Mouse (Mus musculus): ENCODE data around the gene 9930022D16Rik. TPM values are rescaled to one million over a fixed set of nuclear protein-coding genes. Genes with fewer than 3 reads are reported as not detected.

The 9930022D16Rik gene
- polyA plus RNA-seq, 1 experiment from 2014 or later: not detected

DNA sequence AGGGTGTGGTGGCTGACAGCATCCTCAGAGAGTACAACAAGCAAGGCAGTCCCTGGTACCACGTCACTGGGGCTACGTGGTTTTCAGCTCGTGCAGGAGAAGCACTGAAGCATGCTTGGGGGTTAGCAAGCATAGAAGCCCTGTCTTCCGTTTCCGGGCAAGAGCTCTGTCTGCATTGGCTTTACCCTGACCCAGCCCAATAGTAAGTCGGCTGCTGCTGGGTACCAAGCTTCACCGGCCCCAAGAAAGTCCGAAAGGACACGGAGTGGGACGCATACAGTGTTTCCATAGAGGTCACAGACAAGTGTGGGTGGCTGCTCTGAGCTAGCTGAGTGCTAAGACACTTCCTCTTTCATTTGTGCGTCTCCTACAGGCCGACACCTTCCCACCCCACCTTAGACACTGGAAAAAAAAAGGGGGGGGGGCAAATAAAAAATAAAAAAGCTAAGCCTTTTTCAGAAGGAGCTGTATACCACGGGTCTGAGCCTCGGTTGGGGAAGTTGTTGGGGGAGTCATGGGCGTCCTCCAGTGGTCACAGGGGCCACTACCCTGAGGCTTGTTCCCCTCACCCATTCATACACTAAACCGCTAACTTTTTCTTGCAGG, 6.3 kb downstream of the 9930022D16Rik start:
- H3K27ac ChIP-seq: no peak overlapping the region
- peaks cover 7% of the 10 kb centered on the region for H3K4me1 ChIP-seq
- H3K4me3 ChIP-seq: no peak overlapping the region
- no peaks in the 10 kb centered on the region for H3K27me3 ChIP-seq (ENCODE audit: insufficient read depth, poor library complexity, severe bottlenecking)
- no peaks in the 10 kb centered on the region for H3K36me3 ChIP-seq
- no peaks in the 10 kb centered on the region for H3K9me3 ChIP-seq
- 47% methylated on average over 16 of the region's 16 CpGs for WGBS
- no peak for DNase-seq (ENCODE audit: low spot score)

DNA sequence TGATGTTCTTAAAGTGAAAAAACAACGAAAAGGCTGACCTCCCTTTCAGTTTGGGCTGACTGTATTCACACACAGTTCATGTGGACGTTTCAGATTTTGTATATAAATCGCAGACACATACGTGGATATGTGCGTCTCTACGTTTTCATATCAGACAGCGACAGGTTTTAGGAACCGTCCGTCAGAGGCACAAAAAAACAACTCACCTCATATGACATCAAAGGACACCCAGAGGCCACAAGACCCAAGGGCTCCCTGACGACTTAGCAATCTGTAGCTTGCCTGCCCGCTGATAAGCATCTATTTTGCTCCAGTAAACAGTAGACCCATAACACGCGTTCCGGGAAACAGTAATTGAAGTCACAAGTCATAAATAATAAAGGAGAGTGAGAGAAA, 6.8 kb downstream of the 9930022D16Rik start:
- Histone ChIP-seq H3K36me3 (no peaks in the 10 kb centered on the region), H3K4me1 (peaks cover 10% of the 10 kb centered on the region), H3K4me3 (no peak overlapping the region), H3K27ac (no peak overlapping the region), H3K27me3 (ENCODE audit: insufficient read depth, poor library complexity, severe bottlenecking) (no peaks in the 10 kb centered on the region), H3K9me3 (no peaks in the 10 kb centered on the region)
- WGBS: 80% methylated on average over 14 of the region's 14 CpGs
- DNase-seq (ENCODE audit: low spot score): no peak

DNA sequence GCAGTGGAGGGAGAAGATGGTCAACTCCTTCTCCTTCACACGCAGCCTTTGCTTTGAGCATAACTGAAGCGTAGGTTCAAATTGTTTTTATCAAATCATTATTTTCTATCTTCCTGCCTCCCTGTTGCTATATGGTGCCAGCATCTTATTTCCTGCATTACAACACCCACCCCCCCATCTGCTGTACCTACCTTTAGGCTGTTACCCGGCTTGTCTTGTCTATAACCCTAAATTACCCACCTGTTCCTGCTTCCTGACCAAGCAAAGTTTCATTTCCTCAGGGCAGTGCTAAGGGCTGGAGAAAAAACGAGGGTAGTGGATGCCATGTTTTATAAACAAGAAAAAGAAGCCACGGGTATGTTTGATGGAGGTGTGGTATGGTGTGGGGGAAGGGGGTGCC, 7.5 kb downstream of the 9930022D16Rik start:
- H3K27me3 ChIP-seq (ENCODE audit: insufficient read depth, poor library complexity, severe bottlenecking): no peaks in the 10 kb centered on the region
- WGBS: 79% methylated on average over 5 of the region's 5 CpGs
- H3K4me1 ChIP-seq: peaks cover 10% of the 10 kb centered on the region
- H3K9me3 ChIP-seq: no peaks in the 10 kb centered on the region
- H3K4me3 ChIP-seq: no peak overlapping the region
- no peak for DNase-seq (ENCODE audit: low spot score)
- no peak overlapping the region for H3K27ac ChIP-seq
- no peaks in the 10 kb centered on the region for H3K36me3 ChIP-seq

DNA sequence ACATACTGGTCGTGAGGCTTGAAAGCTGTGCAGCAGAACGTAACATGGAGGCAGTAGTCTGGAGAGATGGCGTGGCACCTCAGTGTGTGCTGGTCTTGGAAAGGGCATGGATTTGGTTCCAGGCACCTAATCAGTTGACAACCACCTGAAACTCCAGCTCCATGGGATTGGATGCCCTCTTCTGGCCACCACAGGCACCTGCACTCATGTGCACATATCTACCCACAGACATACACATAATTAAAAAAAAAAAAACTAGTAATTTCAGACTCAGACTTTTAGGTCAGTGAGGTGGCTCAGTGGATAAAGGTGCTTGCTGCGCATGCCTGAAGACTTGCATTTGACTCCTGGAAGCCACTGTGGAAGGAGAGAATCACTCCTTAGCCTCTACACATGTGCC, 8.5 kb downstream of the 9930022D16Rik start:
- WGBS: 98% methylated on average over 4 of the region's 4 CpGs
- H3K9me3 ChIP-seq: no peaks in the 10 kb centered on the region
- no peak overlapping the region for H3K4me3 ChIP-seq
- no peak overlapping the region for H3K27ac ChIP-seq
- DNase-seq (ENCODE audit: low spot score): no peak
- H3K4me1 ChIP-seq: peaks cover 18% of the 10 kb centered on the region
- no peaks in the 10 kb centered on the region for H3K27me3 ChIP-seq (ENCODE audit: insufficient read depth, poor library complexity, severe bottlenecking)
- no peaks in the 10 kb centered on the region for H3K36me3 ChIP-seq

DNA sequence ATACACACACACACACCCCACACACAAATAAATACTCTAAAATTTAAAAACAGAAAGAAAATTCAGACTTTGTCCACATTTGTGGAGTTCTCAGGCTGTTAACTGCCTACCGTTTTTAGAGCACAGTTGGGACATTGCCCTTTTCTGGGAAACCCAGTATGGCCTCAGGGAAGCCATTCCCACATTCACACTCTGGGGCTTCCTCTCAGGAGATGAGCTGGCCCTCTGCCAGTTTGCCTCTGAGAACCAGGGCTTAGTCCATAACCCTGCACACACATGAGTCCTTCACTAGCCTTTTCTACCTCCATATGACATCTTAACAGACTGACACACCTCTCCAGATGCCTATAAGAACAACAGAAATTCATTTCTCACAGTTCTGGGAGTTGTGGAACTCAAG, 9.6 kb downstream of the 9930022D16Rik start:
- Histone ChIP-seq H3K9me3 (no peaks in the 10 kb centered on the region), H3K27ac (no peak overlapping the region), H3K4me3 (no peak overlapping the region), H3K36me3 (0 out of 2 replicates have a peak, but pooled peaks cover under 1% of the 10 kb centered on the region), H3K4me1 (peaks cover 18% of the 10 kb centered on the region), H3K27me3 (ENCODE audit: insufficient read depth, poor library complexity, severe bottlenecking) (no peaks in the 10 kb centered on the region)
- DNase-seq (ENCODE audit: low spot score): no peak
- 72% methylated on average over 1 of the region's 1 CpGs for WGBS

DNA sequence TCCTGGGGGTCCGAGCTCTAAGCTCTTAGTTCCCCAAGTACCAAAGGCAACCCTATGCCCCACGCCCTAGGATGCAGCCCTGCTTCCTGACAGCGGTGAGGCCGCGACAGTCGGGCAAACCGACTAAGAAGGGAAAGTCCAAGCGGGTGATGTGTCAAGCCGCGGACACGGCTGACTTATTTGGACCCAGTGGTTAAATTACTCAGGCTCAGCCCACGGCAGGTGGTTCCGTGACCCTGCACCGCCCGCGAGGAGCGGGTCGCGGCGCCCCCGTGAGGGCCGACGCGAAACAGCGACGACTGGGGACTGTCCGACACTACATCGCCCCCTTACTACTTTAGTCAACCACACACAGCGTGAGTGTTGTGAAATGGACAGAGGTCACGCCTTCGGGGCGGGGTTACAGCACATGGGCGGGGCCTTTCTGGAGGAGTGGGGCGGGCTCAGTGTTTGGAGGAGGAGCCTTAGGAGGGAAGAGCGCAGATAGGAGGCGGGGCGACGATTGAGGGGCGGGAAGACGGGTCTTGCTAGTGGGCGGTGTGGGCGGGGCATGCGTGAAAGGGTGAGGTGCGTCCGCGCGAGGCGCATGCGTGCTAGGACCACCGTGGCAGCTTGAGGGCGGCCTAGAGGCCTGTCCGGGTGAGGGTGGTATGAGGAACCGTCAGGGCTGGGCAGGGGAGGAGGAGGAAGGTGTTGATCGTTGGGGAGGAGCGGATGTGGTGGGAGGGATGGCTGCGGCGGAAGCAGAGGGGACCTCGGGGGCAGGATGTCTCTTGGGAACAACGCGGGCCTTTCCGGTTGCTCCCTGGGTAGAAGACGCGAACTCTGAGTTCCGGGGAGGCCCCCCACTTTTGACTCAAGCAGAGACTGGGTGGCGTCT, 11.9 kb downstream of the 9930022D16Rik start, which contains the start of gene Amz2:
TSS of gene Amz2 (plus strand) at position 555 of the 880 bp plus-strand sequence.
- under 1% methylated on average over 65 of the region's 65 CpGs for WGBS
- peak; percentile 100 for DNase-seq (ENCODE audit: low spot score)
- peaks cover 24% of the 10 kb centered on the region for H3K36me3 ChIP-seq

DNA sequence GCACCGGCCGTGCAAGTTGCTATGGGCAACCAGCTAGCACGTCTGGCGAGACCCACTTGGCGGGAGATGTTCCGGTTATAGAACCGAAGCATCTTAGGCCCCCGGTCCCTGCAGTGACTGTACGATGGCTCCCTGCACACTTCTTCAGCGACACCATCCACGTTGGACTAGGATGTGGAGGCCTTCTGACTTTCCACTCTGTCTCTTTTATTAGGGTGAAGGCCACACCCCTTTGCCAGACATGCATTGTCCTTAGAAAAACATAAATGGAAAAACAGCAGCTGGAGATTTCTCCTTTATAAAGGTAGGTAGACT, 12.5 kb downstream of the 9930022D16Rik start:
- no peak for DNase-seq (ENCODE audit: low spot score)
- WGBS: under 1% methylated on average over 11 of the region's 11 CpGs

More for the DNA sequence above, 11.9 kb downstream of the 9930022D16Rik start, which contains the start of gene Amz2:
- Histone ChIP-seq H3K9me3 (no peaks in the 10 kb centered on the region), H3K27me3 (ENCODE audit: insufficient read depth, poor library complexity, severe bottlenecking) (no peaks in the 10 kb centered on the region), H3K4me3 (peak within 1 kb of the TSS; percentile 73), H3K27ac (peak within 1 kb of the TSS; percentile 92), H3K4me1 (peaks cover 13% of the 10 kb centered on the region)

DNA sequence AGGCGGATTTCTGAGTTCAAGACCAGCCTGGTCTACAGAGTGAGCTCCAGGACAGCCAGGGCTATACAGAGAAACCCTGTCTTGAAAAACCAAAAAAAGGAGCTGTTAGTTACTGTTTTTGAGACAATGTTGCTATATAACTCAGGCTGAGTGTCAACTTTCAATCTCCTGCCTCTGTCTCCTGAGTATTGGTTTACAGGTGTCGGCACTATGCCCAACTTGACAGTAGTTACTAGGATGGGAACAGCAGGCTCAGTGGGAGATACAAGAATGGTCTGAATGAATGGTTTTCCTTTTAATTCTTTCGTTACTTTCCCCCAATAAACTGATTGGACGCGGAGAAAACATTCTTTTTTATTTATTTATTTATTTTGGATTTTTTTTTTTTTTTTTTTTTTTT, 13.6 kb downstream of the 9930022D16Rik start:
- peaks cover 34% of the 10 kb centered on the region for H3K36me3 ChIP-seq
- no peak overlapping the region for H3K27ac ChIP-seq
- WGBS: 90% methylated on average over 5 of the region's 5 CpGs
- no peak for DNase-seq (ENCODE audit: low spot score)
- H3K4me1 ChIP-seq: peaks cover 13% of the 10 kb centered on the region
- H3K27me3 ChIP-seq (ENCODE audit: insufficient read depth, poor library complexity, severe bottlenecking): no peaks in the 10 kb centered on the region
- no peak overlapping the region for H3K4me3 ChIP-seq
- H3K9me3 ChIP-seq: no peaks in the 10 kb centered on the region

More for the DNA sequence above, 12.5 kb downstream of the 9930022D16Rik start:
- no peaks in the 10 kb centered on the region for H3K9me3 ChIP-seq
- H3K4me1 ChIP-seq: peaks cover 13% of the 10 kb centered on the region
- peaks cover 29% of the 10 kb centered on the region for H3K36me3 ChIP-seq
- H3K27ac ChIP-seq: peak overlapping the region; percentile 92
- H3K4me3 ChIP-seq: peak overlapping the region; percentile 73
- H3K27me3 ChIP-seq (ENCODE audit: insufficient read depth, poor library complexity, severe bottlenecking): no peaks in the 10 kb centered on the region

DNA sequence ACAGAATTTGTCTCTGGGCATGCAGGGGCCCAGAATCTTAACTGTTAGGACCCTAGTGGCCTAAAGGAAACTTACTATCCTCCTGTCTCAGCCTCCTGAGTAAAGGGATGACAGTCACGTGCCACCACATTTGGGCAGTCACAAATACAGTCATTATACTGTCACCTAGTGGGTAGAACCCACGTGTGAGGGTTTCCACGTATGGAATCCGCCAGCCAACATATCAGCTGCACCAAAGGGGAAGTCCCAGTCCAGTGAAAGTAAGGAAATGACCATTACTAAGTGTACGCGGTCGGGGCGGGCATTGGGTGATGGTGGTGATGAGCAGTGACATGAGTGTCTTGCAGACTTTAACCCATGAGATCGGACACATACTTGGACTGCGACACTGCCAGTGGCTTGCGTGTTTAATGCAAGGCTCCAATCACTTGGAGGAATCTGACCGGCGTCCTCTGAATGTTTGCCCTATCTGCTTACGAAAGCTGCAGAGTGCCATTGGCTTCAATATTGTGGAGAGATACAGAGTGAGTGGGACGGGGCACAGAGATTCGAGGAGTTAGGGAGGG, 20.6 kb downstream of the 9930022D16Rik start:
- WGBS: 92% methylated on average over 16 of the region's 16 CpGs
- DNase-seq (ENCODE audit: low spot score): no peak
- Histone ChIP-seq H3K4me3 (no peak overlapping the region), H3K36me3 (peaks cover 66% of the 10 kb centered on the region), H3K27me3 (ENCODE audit: insufficient read depth, poor library complexity, severe bottlenecking) (no peaks in the 10 kb centered on the region), H3K9me3 (no peaks in the 10 kb centered on the region), H3K4me1 (peaks cover 8% of the 10 kb centered on the region), H3K27ac (no peak overlapping the region)

DNA sequence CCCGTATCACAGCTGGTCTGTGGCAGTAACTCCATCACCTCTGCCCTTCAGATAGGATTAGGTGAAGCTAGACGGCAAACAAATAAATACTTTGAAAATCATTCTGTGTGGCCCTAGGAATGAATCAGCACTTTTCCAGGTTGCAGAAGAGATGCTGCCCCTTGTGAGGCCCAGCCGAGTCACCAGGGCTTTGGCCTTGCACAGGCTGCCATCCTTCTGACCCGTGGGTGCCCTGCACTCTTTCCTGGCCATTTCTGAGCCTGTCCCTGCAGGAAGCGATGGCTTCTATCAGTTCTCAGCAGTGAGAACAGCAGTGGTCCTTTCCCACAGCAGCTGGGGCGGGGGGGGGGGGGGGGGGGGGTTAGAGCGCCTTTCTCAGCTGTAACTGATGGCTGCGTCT, 23.2 kb downstream of the 9930022D16Rik start:
- Histone ChIP-seq H3K27ac (no peak overlapping the region; the same call in 1 of the 2 replicates), H3K9me3 (no peaks in the 10 kb centered on the region), H3K36me3 (peaks cover 44% of the 10 kb centered on the region), H3K4me3 (no peak overlapping the region), H3K4me1 (peaks cover 16% of the 10 kb centered on the region), H3K27me3 (ENCODE audit: insufficient read depth, poor library complexity, severe bottlenecking) (no peaks in the 10 kb centered on the region)
- DNase-seq (ENCODE audit: low spot score): no peak
- WGBS: 56% methylated on average over 8 of the region's 8 CpGs

DNA sequence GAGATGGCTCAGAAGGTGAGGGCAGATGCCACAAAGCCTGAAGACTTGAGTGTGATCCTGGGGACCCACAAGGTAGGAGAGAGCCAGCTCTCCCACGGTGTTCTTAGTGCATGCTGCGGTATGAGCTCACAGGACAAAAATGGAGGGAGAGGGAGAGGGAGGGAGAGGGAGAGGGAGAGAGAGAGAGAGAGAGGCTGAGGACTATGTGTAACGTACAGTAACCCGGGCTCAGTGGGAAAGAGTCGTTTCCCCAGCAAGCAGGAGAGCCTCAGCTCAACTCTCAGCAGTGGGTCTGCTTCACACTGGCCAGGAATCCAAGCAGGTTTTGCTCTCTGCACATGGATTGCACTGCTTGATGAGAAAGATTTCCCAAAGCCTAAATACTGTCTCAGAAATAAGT, 25.5 kb downstream of the 9930022D16Rik start:
- Histone ChIP-seq H3K27ac (peak overlapping the region; percentile 87; the same call in 1 of the 2 replicates), H3K4me3 (peak overlapping the region; percentile 72), H3K27me3 (ENCODE audit: insufficient read depth, poor library complexity, severe bottlenecking) (no peaks in the 10 kb centered on the region), H3K4me1 (peaks cover 16% of the 10 kb centered on the region), H3K36me3 (peaks cover 33% of the 10 kb centered on the region), H3K9me3 (no peaks in the 10 kb centered on the region)
- DNase-seq (ENCODE audit: low spot score): no peak
- 16% methylated on average over 5 of the region's 5 CpGs for WGBS

DNA sequence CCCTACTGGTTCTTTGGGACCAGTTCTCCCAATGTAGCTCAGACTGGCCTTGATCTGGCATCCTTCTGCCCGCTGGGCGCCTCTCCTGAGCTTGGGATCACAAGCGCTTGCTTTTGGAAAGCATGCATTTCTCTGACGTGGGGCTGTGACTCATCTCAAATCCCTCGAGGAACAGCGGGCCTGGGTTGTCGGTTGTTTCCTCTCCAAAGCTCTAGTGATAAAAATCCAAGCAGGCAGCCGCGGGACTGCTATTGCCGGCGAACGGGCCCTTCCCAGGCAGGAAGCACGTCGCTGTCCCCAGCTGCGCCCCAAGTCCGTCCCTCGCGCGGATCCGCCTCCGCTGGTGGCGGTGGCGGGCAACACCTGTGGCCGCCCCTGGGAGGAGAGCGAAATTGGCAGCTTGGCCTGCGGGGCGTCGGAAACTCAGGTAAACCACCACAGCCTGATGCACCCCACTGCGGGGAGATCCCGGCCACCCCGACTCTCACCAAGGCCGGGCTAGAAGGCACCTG, 26.2 kb downstream of the 9930022D16Rik start:
- H3K4me3 ChIP-seq: peak overlapping the region; percentile 72
- DNase-seq (ENCODE audit: low spot score): peak; percentile 91
- WGBS: 1% methylated on average over 32 of the region's 32 CpGs
- H3K9me3 ChIP-seq: no peaks in the 10 kb centered on the region
- H3K4me1 ChIP-seq: peaks cover 20% of the 10 kb centered on the region
- peaks cover 26% of the 10 kb centered on the region for H3K36me3 ChIP-seq
- peak overlapping the region; percentile 87 for H3K27ac ChIP-seq
- H3K27me3 ChIP-seq (ENCODE audit: insufficient read depth, poor library complexity, severe bottlenecking): no peaks in the 10 kb centered on the region

DNA sequence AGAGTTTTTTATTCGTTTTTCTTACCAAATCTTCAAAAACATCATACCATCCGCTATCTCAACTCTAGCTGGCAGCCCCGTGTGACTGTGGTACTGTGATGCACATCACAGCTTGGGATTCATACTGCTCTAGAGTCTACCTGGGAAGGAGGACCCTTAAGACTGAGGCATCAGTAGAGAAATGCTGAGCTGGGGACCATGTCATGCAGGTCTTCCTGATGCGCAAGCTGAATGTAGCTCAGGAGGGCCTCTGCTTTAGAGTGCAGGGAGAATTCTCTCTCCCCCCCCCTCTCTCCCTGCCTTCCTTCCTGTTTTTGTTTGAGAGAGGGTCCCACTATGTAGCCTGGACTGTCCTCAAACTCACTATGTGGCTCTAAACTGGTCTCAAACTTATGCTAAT, 26.9 kb downstream of the 9930022D16Rik start:
- H3K4me1 ChIP-seq: peaks cover 27% of the 10 kb centered on the region
- no peaks in the 10 kb centered on the region for H3K27me3 ChIP-seq (ENCODE audit: insufficient read depth, poor library complexity, severe bottlenecking)
- no peak for DNase-seq (ENCODE audit: low spot score)
- no peak overlapping the region for H3K27ac ChIP-seq
- WGBS: 51% methylated on average over 4 of the region's 4 CpGs
- peaks cover 19% of the 10 kb centered on the region for H3K36me3 ChIP-seq
- peak overlapping the region; percentile 72 for H3K4me3 ChIP-seq
- H3K9me3 ChIP-seq: no peaks in the 10 kb centered on the region
